Mouse (Mus musculus) MEL (cell line): ENCODE results near the gene Pex3. TPM values are rescaled to one million over a fixed set of nuclear protein-coding genes. Genes with fewer than 3 reads are reported as not detected.
A peak's percentile ranks its signal among the peaks of the same experiment; 100 is the strongest.

ENCODE experiments used
- DNase-seq: peaks from one replicate; pipeline ENCODE4 v3.0.0; 2011; ENCODE audit warnings: low read depth, low spot score
- H3K27ac ChIP-seq: 2 replicates; pipeline ENCODE4 v1.5.1; 2012; ENCODE audit warnings: low read depth, mild to moderate bottlenecking, control low read depth, low read length, moderate library complexity; ENCODE audit not compliant: control insufficient read depth
- H3K27me3 ChIP-seq, 2 experiments: fragments of 150-350 bp in 1 of 2; sonication (generic) in 1 of 2; 2 replicates each; pipeline ENCODE4 v1.6.1; 2012; ENCODE audit warnings: low read length in 2 of 2, mild to moderate bottlenecking in 2 of 2, improper control_type of control experiment in 1 of 2, moderate library complexity in 1 of 2; ENCODE audit not compliant: insufficient read depth in 2 of 2, control insufficient read depth in 1 of 2
- H3K36me3 ChIP-seq, 2 experiments: 2 replicates each; pipeline ENCODE4 v1.6.1; 2012 to 2014; ENCODE audit warnings: low read length in 2 of 2, improper control_type of control experiment in 1 of 2, inconsistent platforms in 1 of 2, mild to moderate bottlenecking in 1 of 2; ENCODE audit not compliant: insufficient read depth in 2 of 2, control insufficient read depth in 1 of 2
- H3K4me1 ChIP-seq, 2 experiments: fragments of 150-350 bp in 1 of 2; sonication (generic) in 1 of 2; 2 replicates each; pipeline ENCODE4 v1.6.1; 2012; ENCODE audit warnings: low read length in 2 of 2, improper control_type of control experiment in 1 of 2, mild to moderate bottlenecking in 1 of 2; ENCODE audit not compliant: insufficient read depth in 2 of 2, control insufficient read depth in 1 of 2
- H3K4me3 ChIP-seq, 2 experiments: fragments of 150-350 bp in 1 of 2; sonication (generic) in 1 of 2; 2 replicates each; pipeline ENCODE4 v1.5.1; 2012; ENCODE audit warnings: low read depth in 2 of 2, low read length in 2 of 2, mild to moderate bottlenecking in 2 of 2, moderate library complexity in 2 of 2, control low read depth in 1 of 2, improper control_type of control experiment in 1 of 2; ENCODE audit not compliant: control insufficient read depth in 1 of 2, insufficient read depth in 1 of 2
- H3K79me2 ChIP-seq: 2 replicates; pipeline ENCODE4 v1.6.1; 2012; ENCODE audit warnings: mild to moderate bottlenecking, low read length, moderate library complexity; ENCODE audit not compliant: control insufficient read depth, poor library complexity, insufficient read depth
- H3K9ac ChIP-seq: 2 replicates; pipeline ENCODE4 v1.6.1; 2012; ENCODE audit warnings: low read depth, mild to moderate bottlenecking, control low read depth, low read length, moderate library complexity; ENCODE audit not compliant: control insufficient read depth, poor library complexity, severe bottlenecking
- H3K9me3 ChIP-seq: fragments of 150-350 bp; sonication (generic); replicated peaks from 2 replicates; pipeline ENCODE4 v1.6.1; 2012; ENCODE audit warnings: mild to moderate bottlenecking, low read length, improper control_type of control experiment, moderate library complexity; ENCODE audit not compliant: insufficient read depth
- BHLHE40 ChIP-seq: IDR thresholded peaks from 2 replicates; pipeline ENCODE4 v1.6.1; 2012; ENCODE audit warnings: low read depth, mild to moderate bottlenecking, inconsistent platforms, low read length, improper control_type of control experiment, borderline replicate concordance
- CHD1 ChIP-seq: IDR thresholded peaks from 2 replicates; pipeline ENCODE4 v1.6.1; 2012; ENCODE audit warnings: low read depth, mild to moderate bottlenecking, inconsistent platforms, low read length, improper control_type of control experiment
- CHD2 ChIP-seq: IDR thresholded peaks from 2 replicates; pipeline ENCODE4 v1.6.1; 2011; ENCODE audit warnings: low read length, improper control_type of control experiment
- CTCF ChIP-seq, 3 experiments: IDR thresholded peaks in 2 of 3; conservative IDR thresholded peaks in 1 of 3; 2 replicates each; pipeline ENCODE4 v1.5.1; 2011 to 2012; ENCODE audit warnings: low read length in 3 of 3, low read depth in 2 of 3, mild to moderate bottlenecking in 2 of 3, improper control_type of control experiment in 1 of 3, inconsistent platforms in 1 of 3, mixed read lengths in 1 of 3, moderate library complexity in 1 of 3; ENCODE audit not compliant: control insufficient read depth in 1 of 3, insufficient read depth in 1 of 3, poor library complexity in 1 of 3, severe bottlenecking in 1 of 3
- E2F4 ChIP-seq: IDR thresholded peaks from 2 replicates; pipeline ENCODE4 v1.6.1; 2011; ENCODE audit warnings: low read depth, low read length, improper control_type of control experiment, borderline replicate concordance
- ELF1 ChIP-seq: IDR thresholded peaks from 2 replicates; pipeline ENCODE4 v1.6.1; 2014; ENCODE audit warnings: low read depth, mild to moderate bottlenecking, inconsistent platforms, low read length, improper control_type of control experiment, moderate library complexity
- EP300 ChIP-seq, 2 experiments: IDR thresholded peaks; 2 replicates each; pipeline ENCODE4 v1.6.1; 2011; ENCODE audit warnings: improper control_type of control experiment in 2 of 2, low read length in 2 of 2, low read depth in 1 of 2, mild to moderate bottlenecking in 1 of 2
- ETS1 ChIP-seq: IDR thresholded peaks from 2 replicates; pipeline ENCODE4 v1.6.1; 2012; ENCODE audit warnings: low read depth, mild to moderate bottlenecking, inconsistent platforms, low read length, improper control_type of control experiment, moderate library complexity
- GABPA ChIP-seq: IDR thresholded peaks from 2 replicates; pipeline ENCODE4 v1.6.1; 2012; ENCODE audit warnings: low read depth, mild to moderate bottlenecking, inconsistent platforms, low read length, improper control_type of control experiment, moderate library complexity
- GATA1 ChIP-seq: IDR thresholded peaks from 2 replicates; pipeline ENCODE4 v1.6.1; 2011; ENCODE audit warnings: low read depth, low read length, improper control_type of control experiment
- HCFC1 ChIP-seq: IDR thresholded peaks from 2 replicates; pipeline ENCODE4 v1.6.1; 2012; ENCODE audit warnings: low read depth, mild to moderate bottlenecking, inconsistent platforms, low read length, improper control_type of control experiment, moderate library complexity
- KAT2A ChIP-seq: conservative IDR thresholded peaks from 2 replicates; pipeline ENCODE4 v1.6.1; 2012; ENCODE audit warnings: low read depth, low read length, improper control_type of control experiment, inconsistent platforms
- MAFK ChIP-seq: IDR thresholded peaks from 2 replicates; pipeline ENCODE4 v1.6.1; 2011; ENCODE audit warnings: low read depth, mild to moderate bottlenecking, low read length, improper control_type of control experiment, borderline replicate concordance
- MAX ChIP-seq: IDR thresholded peaks from 2 replicates; pipeline ENCODE4 v1.6.1; 2011; ENCODE audit warnings: low read length, improper control_type of control experiment
- MAZ ChIP-seq: IDR thresholded peaks from 2 replicates; pipeline ENCODE4 v1.6.1; 2012; ENCODE audit warnings: low read depth, mild to moderate bottlenecking, inconsistent platforms, low read length, improper control_type of control experiment
- MEF2A ChIP-seq: IDR thresholded peaks from 2 replicates; pipeline ENCODE4 v1.6.1; 2014; ENCODE audit warnings: low read depth, mild to moderate bottlenecking, inconsistent platforms, low read length, improper control_type of control experiment; ENCODE audit not compliant: poor library complexity, insufficient replicate concordance, severe bottlenecking; ENCODE audit errors: extremely low read depth
- MXI1 ChIP-seq: IDR thresholded peaks from 2 replicates; pipeline ENCODE4 v1.6.1; 2011; ENCODE audit warnings: mild to moderate bottlenecking, low read depth, low read length, improper control_type of control experiment
- MYC ChIP-seq: IDR thresholded peaks from 2 replicates; pipeline ENCODE4 v1.6.1; 2011; ENCODE audit warnings: low read depth, mild to moderate bottlenecking, low read length, improper control_type of control experiment, moderate library complexity
- NELFE ChIP-seq: IDR thresholded peaks from 2 replicates; pipeline ENCODE4 v1.6.1; 2011; ENCODE audit warnings: low read depth, low read length, improper control_type of control experiment
- NRF1 ChIP-seq: IDR thresholded peaks from 2 replicates; pipeline ENCODE4 v1.6.1; 2014; ENCODE audit warnings: low read depth, mild to moderate bottlenecking, inconsistent platforms, low read length, improper control_type of control experiment, moderate library complexity; ENCODE audit not compliant: poor library complexity, insufficient read depth, severe bottlenecking
- POLR2A ChIP-seq, 2 experiments: IDR thresholded peaks; 2 replicates each; pipeline ENCODE4 v1.6.1; 2011 to 2012; ENCODE audit warnings: low read length in 2 of 2, mild to moderate bottlenecking in 2 of 2, control low read depth in 1 of 2, improper control_type of control experiment in 1 of 2, low read depth in 1 of 2, moderate library complexity in 1 of 2; ENCODE audit not compliant: control insufficient read depth in 1 of 2, insufficient read depth in 1 of 2, poor library complexity in 1 of 2
- POLR2AphosphoS5 ChIP-seq: IDR thresholded peaks from 2 replicates; pipeline ENCODE4 v1.6.1; 2012; ENCODE audit warnings: low read depth, borderline replicate concordance, mild to moderate bottlenecking, inconsistent platforms, low read length, moderate library complexity, mixed read lengths
- RAD21 ChIP-seq: IDR thresholded peaks from 2 replicates; pipeline ENCODE4 v1.6.1; 2011; ENCODE audit warnings: mild to moderate bottlenecking, low read depth, low read length, improper control_type of control experiment
- RCOR1 ChIP-seq: IDR thresholded peaks from 2 replicates; pipeline ENCODE4 v1.6.1; 2012; ENCODE audit warnings: low read depth, mild to moderate bottlenecking, inconsistent platforms, low read length, improper control_type of control experiment
- SIN3A ChIP-seq: IDR thresholded peaks from 2 replicates; pipeline ENCODE4 v1.6.1; 2012; ENCODE audit warnings: low read length, improper control_type of control experiment, inconsistent platforms
- SMC3 ChIP-seq: IDR thresholded peaks from 2 replicates; pipeline ENCODE4 v1.6.1; 2011; ENCODE audit warnings: low read depth, low read length, improper control_type of control experiment
- TAL1 ChIP-seq: IDR thresholded peaks from 2 replicates; pipeline ENCODE4 v1.6.1; 2012; ENCODE audit warnings: mild to moderate bottlenecking, inconsistent platforms, low read length, moderate library complexity, mixed read lengths
- TBP ChIP-seq: IDR thresholded peaks from 2 replicates; pipeline ENCODE4 v1.8.0; 2011; ENCODE audit warnings: low read depth, low read length, improper control_type of control experiment
- TCF12 ChIP-seq: IDR thresholded peaks from 2 replicates; pipeline ENCODE4 v1.6.1; 2014; ENCODE audit warnings: low read depth, mild to moderate bottlenecking, inconsistent platforms, low read length, improper control_type of control experiment, moderate library complexity
- UBTF ChIP-seq: IDR thresholded peaks from 2 replicates; pipeline ENCODE4 v1.6.1; 2012; ENCODE audit warnings: low read depth, mild to moderate bottlenecking, inconsistent platforms, low read length, improper control_type of control experiment, moderate library complexity, borderline replicate concordance; ENCODE audit not compliant: insufficient read depth
- USF1 ChIP-seq: IDR thresholded peaks from 2 replicates; pipeline ENCODE4 v1.6.1; 2014; ENCODE audit warnings: low read depth, mild to moderate bottlenecking, inconsistent platforms, low read length, improper control_type of control experiment, moderate library complexity
- USF2 ChIP-seq, 2 experiments: IDR thresholded peaks; 2 replicates each; pipeline ENCODE4 v1.6.1; 2011 to 2012; ENCODE audit warnings: improper control_type of control experiment in 2 of 2, low read length in 2 of 2, borderline replicate concordance in 1 of 2, inconsistent platforms in 1 of 2, low read depth in 1 of 2, mild to moderate bottlenecking in 1 of 2; ENCODE audit not compliant: insufficient read depth in 1 of 2
- ZC3H11A ChIP-seq: IDR thresholded peaks from 2 replicates; pipeline ENCODE4 v1.6.1; 2012; ENCODE audit warnings: low read depth, mild to moderate bottlenecking, inconsistent platforms, low read length, improper control_type of control experiment
- ZKSCAN1 ChIP-seq: IDR thresholded peaks from 2 replicates; pipeline ENCODE4 v1.6.1; 2012; ENCODE audit warnings: low read depth, mild to moderate bottlenecking, inconsistent platforms, low read length, improper control_type of control experiment, moderate library complexity
- ZMIZ1 ChIP-seq: IDR thresholded peaks from 2 replicates; pipeline ENCODE4 v1.6.1; 2012; ENCODE audit warnings: low read depth, mild to moderate bottlenecking, inconsistent platforms, low read length, improper control_type of control experiment, moderate library complexity
- ZNF384 ChIP-seq: IDR thresholded peaks from 2 replicates; pipeline ENCODE4 v1.6.1; 2012; ENCODE audit warnings: low read depth, mild to moderate bottlenecking, inconsistent platforms, low read length, improper control_type of control experiment
- polyA plus RNA-seq, 2 experiments: library from polyadenylated mRNA; stranded (reverse) in 1 of 2; unstranded in 1 of 2; fragments of >175 nt in 1 of 2; fragments of >200 nt in 1 of 2; gene quantifications; 2 replicates each; pipeline versions ENCODE4 v1.2.1 to v1.2.4; 2012; ENCODE audit warnings: low replicate concordance in 2 of 2, low read depth in 1 of 2; ENCODE audit not compliant: insufficient read length in 2 of 2, insufficient read depth in 1 of 2, missing spikeins in 1 of 2
- total RNA-seq: library from RNA; depleted of rRNA; stranded (reverse); fragments of 300-350 nt; gene quantifications from 2 replicates; pipeline ENCODE4 v1.2.3, GENCODE M21; 2012

Pex3 gene
- total and polyA plus RNA-seq, 3 experiments = 13.8 to 15.1 TPM; not detected in 1

GRCm38 (mm10) chr10:13500938-13501496, 51.9 kb downstream of the Pex3 start:
- DNase-seq = peak; percentile 95
- H3K9me3 ChIP-seq = no peaks in the 10 kb centered on the region
- H3K79me2 ChIP-seq = peaks cover 2% of the 10 kb centered on the region; the same call in 1 of the 2 replicates
- H3K4me3 ChIP-seq = peak overlapping the region; percentile 86 to 90
- H3K27ac ChIP-seq = peak overlapping the region; percentile 88
- H3K4me1 ChIP-seq = peaks cover 0 to 7% of the 10 kb centered on the region in 2 experiments; a peak in 2 of 4 replicates
- H3K9ac ChIP-seq = peak overlapping the region; percentile 95
- H3K36me3 ChIP-seq = peaks cover 0 to 4% of the 10 kb centered on the region in 2 experiments; a peak in 3 of 4 replicates
- no peaks in the 10 kb centered on the region; a peak in 1 of 4 replicates for H3K27me3 ChIP-seq
- no peak for TF ChIP-seq CTCF (IDR thresholded peaks at IDR 0.05 in 2 of 3, conservative IDR thresholded peaks at IDR 0.05 in 1 of 3; ENCODE audit: control insufficient read depth in 1 of 3, insufficient read depth in 1 of 3, low read depth in 2 of 3, low read length in 3 of 3, poor library complexity in 1 of 3, severe bottlenecking in 1 of 3)
- no peak for TF ChIP-seq UBTF
- TF ChIP-seq EP300 (IDR thresholded peaks at IDR 0.05; ENCODE audit: low read depth in 1 of 2, low read length in 2 of 2) = no peak
- no peak for TF ChIP-seq MEF2A
- TF ChIP-seq GABPA = no peak
- TF ChIP-seq TAL1 = no peak
- TF ChIP-seq RCOR1 = no peak
- TF ChIP-seq KAT2A = no peak
- TF ChIP-seq SIN3A = peak; percentile 66; the same call in 1 of the 2 replicates
- TF ChIP-seq CHD2 = no peak
- peak; percentile 81 for TF ChIP-seq NRF1
- no peak for TF ChIP-seq E2F4
- TF ChIP-seq TCF12 = peak; percentile 48; the same call in 1 of the 2 replicates
- TF ChIP-seq MAX = no peak
- TF ChIP-seq NELFE = peak; percentile 65
- peak in 1 of 2 experiments; percentile 90; a peak in 2 of 4 replicates for TF ChIP-seq USF2 (IDR thresholded peaks at IDR 0.05; ENCODE audit: borderline replicate concordance in 1 of 2, insufficient read depth in 1 of 2, low read depth in 1 of 2, low read length in 2 of 2)
- TF ChIP-seq POLR2AphosphoS5 = no peak
- no peak for TF ChIP-seq CHD1
- peak; percentile 96 for TF ChIP-seq USF1
- no peak for TF ChIP-seq BHLHE40
- TF ChIP-seq TBP = peak; percentile 81
- TF ChIP-seq ZMIZ1 = peak; percentile 66
- TF ChIP-seq ZKSCAN1 = no peak
- TF ChIP-seq ETS1 = peak; percentile 51; the same call in 1 of the 2 replicates
- peak; percentile 89 for TF ChIP-seq ELF1
- 0 out of 2 replicates have a peak, but pooled peaks have one; percentile 8 for TF ChIP-seq MYC
- TF ChIP-seq SMC3 = no peak
- TF ChIP-seq MAZ = no peak
- TF ChIP-seq HCFC1 = peak; percentile 74
- no peak for TF ChIP-seq ZC3H11A
- no peak for TF ChIP-seq RAD21
- TF ChIP-seq ZNF384 = no peak
- TF ChIP-seq MXI1 = no peak
- TF ChIP-seq MAFK = no peak
- no peak for TF ChIP-seq GATA1
- peak; percentile 57 to 83; a peak in 3 of 4 replicates for TF ChIP-seq POLR2A (IDR thresholded peaks at IDR 0.05; ENCODE audit: control insufficient read depth in 1 of 2, insufficient read depth in 1 of 2, low read depth in 1 of 2, low read length in 2 of 2, poor library complexity in 1 of 2)
